Mouse (Mus musculus): ENCODE data around the gene Snrnp40.

Snrnp40 gene

GRCm38 (mm10) chr4:130387256-130387655, 27.3 kb downstream of the Snrnp40 start:
- DNase-seq, result no peak

DNA sequence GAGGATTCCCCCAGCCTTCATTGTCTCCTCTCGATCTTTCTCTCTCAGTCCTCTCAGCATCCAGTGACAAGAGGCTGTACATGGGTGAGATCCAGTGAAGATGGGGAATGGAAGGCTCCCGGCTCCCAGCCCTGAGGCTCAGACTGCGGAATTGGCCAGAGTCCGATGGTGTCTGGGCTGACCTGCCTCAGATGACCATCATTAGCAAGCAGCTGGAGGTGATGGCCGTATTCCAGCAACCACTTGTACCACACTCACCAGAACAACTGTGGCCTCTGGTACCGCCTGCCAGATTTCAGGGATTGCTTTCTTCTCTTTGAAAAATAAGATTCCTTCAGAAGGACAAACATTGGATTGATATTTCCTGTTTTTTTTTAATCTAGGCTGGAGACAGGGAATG, 29.6 kb downstream of the Snrnp40 start:
- peak; percentile 82 for DNase-seq

- DNase-seq, result no peak
These were observed 30.0 kb downstream of the Snrnp40 start for GRCm38 (mm10) chr4:130389927-130390326.

GRCm38 (mm10) chr4:130391265-130391664, 31.3 kb downstream of the Snrnp40 start:
- peak; percentile 28 for DNase-seq

Data from kidney, postnatal 10 days (tissue).